Mouse (Mus musculus) cortical plate, adult 2 months (tissue): Measurements from ENCODE around the gene Emid1. TPM values are rescaled to one million over a fixed set of nuclear protein-coding genes. Genes with fewer than 3 reads are reported as not detected.
A peak's percentile ranks its signal among the peaks of the same experiment; 100 is the strongest.

Experiments
- H3K27ac ChIP-seq: fragments of 200-500 bp; 2 replicates; pipeline ENCODE4 v1.5.1; 2012; ENCODE audit warnings: low read length, control low read depth, inconsistent platforms; ENCODE audit not compliant: insufficient read depth
- H3K4me1 ChIP-seq: fragments of 200-500 bp; 2 replicates; pipeline ENCODE4 v1.6.1; 2011; ENCODE audit warnings: low read length; ENCODE audit not compliant: control insufficient read depth, insufficient read depth
- H3K4me3 ChIP-seq: fragments of 200-500 bp; 2 replicates; pipeline ENCODE4 v1.5.1; 2011; ENCODE audit warnings: mild to moderate bottlenecking, low read length, control low read depth; ENCODE audit not compliant: insufficient read depth
- CTCF ChIP-seq: fragments of 200-500 bp; IDR thresholded peaks from 2 replicates; pipeline ENCODE4 v1.5.1; 2011; ENCODE audit warnings: mild to moderate bottlenecking, control low read depth, low read length; ENCODE audit not compliant: insufficient read depth; ENCODE audit errors: extremely low read depth
- POLR2A ChIP-seq: fragments of 200-500 bp; IDR thresholded peaks from 2 replicates; pipeline ENCODE4 v1.6.1; 2011; ENCODE audit warnings: mild to moderate bottlenecking, low read length, control low read depth; ENCODE audit not compliant: insufficient read depth; ENCODE audit errors: extremely low read depth
- polyA plus RNA-seq: library from polyadenylated mRNA; depleted of rRNA; stranded (reverse); fragments of >200 nt; gene quantifications from 2 replicates; pipeline ENCODE4 v1.2.3, GENCODE M21; 2012

The Emid1 gene
- polyA plus RNA-seq, 1 experiment, result 8.1 TPM

GRCm38 (mm10) chr11:5167311-5167710 is 15.3 kb upstream of the Emid1 start:
- TF ChIP-seq CTCF, result no peak
- TF ChIP-seq POLR2A, result no peak
- peak overlapping the region; percentile 41; the same call in 1 of the 2 replicates for H3K27ac ChIP-seq
- H3K4me3 ChIP-seq, result no peak overlapping the region
- peaks cover 10% of the 10 kb centered on the region for H3K4me1 ChIP-seq

- Histone ChIP-seq H3K4me1 (peaks cover 10% of the 10 kb centered on the region), H3K4me3 (no peak overlapping the region), H3K27ac (0 out of 2 replicates have a peak overlapping the region, but pooled peaks have one; percentile 37)
- TF ChIP-seq CTCF (no peak), POLR2A (no peak)
Observed at GRCm38 (mm10) chr11:5165471-5165916, 13.4 kb upstream of the Emid1 start.

- Histone ChIP-seq H3K4me3 (no peak overlapping the region), H3K4me1 (peaks cover 10% of the 10 kb centered on the region), H3K27ac (no peak overlapping the region)
- TF ChIP-seq CTCF (no peak), POLR2A (no peak)
Observed at GRCm38 (mm10) chr11:5164310-5164709, 12.3 kb upstream of the Emid1 start.

GRCm38 (mm10) chr11:5163421-5163820 is 11.4 kb upstream of the Emid1 start:
- H3K27ac ChIP-seq, result no peak overlapping the region
- TF ChIP-seq CTCF (no peak), POLR2A (no peak)
- no peak overlapping the region for H3K4me3 ChIP-seq
- peaks cover 10% of the 10 kb centered on the region for H3K4me1 ChIP-seq

GRCm38 (mm10) chr11:5160722-5161485 is 8.8 kb upstream of the Emid1 start:
- Histone ChIP-seq H3K27ac (no peak overlapping the region), H3K4me3 (no peak overlapping the region), H3K4me1 (peaks cover 5% of the 10 kb centered on the region)
- TF ChIP-seq POLR2A (no peak), CTCF (peak; percentile 56)

GRCm38 (mm10) chr11:5158056-5158455 is 6.0 kb upstream of the Emid1 start:
- TF ChIP-seq POLR2A, result no peak
- no peak for TF ChIP-seq CTCF
- H3K27ac ChIP-seq, result no peak overlapping the region
- no peak overlapping the region for H3K4me3 ChIP-seq
- H3K4me1 ChIP-seq, result peaks cover 1% of the 10 kb centered on the region

GRCm38 (mm10) chr11:5154961-5155805 is 3.1 kb upstream of the Emid1 start:
- Histone ChIP-seq H3K4me1 (peaks cover 1% of the 10 kb centered on the region; the same call in 1 of the 2 replicates), H3K27ac (no peak overlapping the region), H3K4me3 (no peak overlapping the region)
- TF ChIP-seq POLR2A (no peak), CTCF (no peak)

GRCm38 (mm10) chr11:5151247-5151630 is 818 bp downstream of the Emid1 start:
- no peak for TF ChIP-seq POLR2A
- TF ChIP-seq CTCF, result no peak
- no peaks in the 10 kb centered on the region for H3K4me1 ChIP-seq
- no peak overlapping the region for H3K4me3 ChIP-seq
- no peak overlapping the region for H3K27ac ChIP-seq

- no peak overlapping the region for H3K27ac ChIP-seq
- no peak for TF ChIP-seq CTCF
- TF ChIP-seq POLR2A, result no peak
- no peak overlapping the region for H3K4me3 ChIP-seq
- H3K4me1 ChIP-seq, result no peaks in the 10 kb centered on the region
Observed at GRCm38 (mm10) chr11:5150416-5151246, 1.4 kb downstream of the Emid1 start.
